Mouse (Mus musculus): Measurements from ENCODE around the gene Dnah12. TPM values are rescaled to one million over a fixed set of nuclear protein-coding genes. Genes with fewer than 3 reads are reported as not detected.
"Not testable (repeated sequence)": the region's sequence is repeated elsewhere in the genome, so short reads cannot be mapped to it uniquely, and the experiment has no call there.

Dnah12 gene
- polyA plus RNA-seq, 1 experiment = not detected

DNA sequence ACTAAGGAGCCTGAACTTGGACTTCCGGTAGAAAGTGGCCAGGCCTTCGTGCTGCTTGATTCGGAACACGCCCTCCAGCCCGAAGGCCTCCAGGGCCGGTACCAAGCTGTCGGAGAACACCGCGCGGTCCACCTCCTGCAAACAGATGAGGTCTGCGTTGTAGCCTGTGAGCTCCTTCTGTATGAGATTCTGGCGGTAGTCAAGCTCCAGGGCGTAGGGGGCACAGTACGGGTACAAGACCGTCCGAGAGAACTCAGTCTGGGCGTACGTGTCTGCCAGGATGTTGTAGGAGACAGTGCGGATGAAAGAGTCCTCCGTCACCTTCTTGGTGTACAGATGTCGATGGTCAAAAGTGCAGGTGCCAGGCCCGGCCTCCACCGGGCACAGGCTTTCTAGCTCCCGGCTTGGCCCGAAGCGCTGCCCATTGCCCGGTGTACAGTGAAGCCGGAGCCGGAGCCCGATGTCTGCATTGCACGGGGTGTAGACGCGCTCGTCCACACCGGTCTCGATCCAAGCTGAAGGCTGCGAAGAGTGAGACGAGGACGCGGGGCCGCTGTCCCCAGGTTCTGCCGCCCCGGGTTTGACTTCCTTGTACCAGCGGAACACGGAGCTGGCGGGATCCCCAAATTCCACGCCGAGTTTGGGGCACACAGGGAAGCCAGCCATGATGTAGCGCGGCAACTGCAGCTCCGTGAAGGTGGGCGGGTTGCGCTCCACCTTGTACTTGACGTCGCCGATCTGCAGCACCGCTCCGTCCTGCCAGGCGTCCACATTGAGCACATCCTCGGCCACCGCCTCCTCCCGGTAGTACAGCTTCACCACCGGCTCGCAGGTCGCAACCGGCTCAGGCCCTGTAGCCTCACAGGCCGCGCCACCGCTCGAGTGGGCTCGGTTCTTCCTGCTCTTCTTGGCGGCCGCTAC is 24.4 kb upstream of the Dnah12 start:
- Histone ChIP-seq H3K4me3 (ENCODE audit: insufficient read depth, low read length) (peak overlapping the region; percentile 85), H3K4me1 (ENCODE audit: control insufficient read depth, insufficient read depth, low read length) (no peaks in the 10 kb centered on the region; the same call in 1 of the 2 replicates), H3K27ac (ENCODE audit: insufficient read depth, low read length) (0 out of 2 replicates have a peak overlapping the region, but pooled peaks have one; percentile 4)
- TF ChIP-seq POLR2A (IDR thresholded peaks at IDR 0.05; ENCODE audit: low read depth, low read length) (peak; percentile 36; the same call in 1 of the 2 replicates), CTCF (IDR thresholded peaks at IDR 0.05; ENCODE audit: borderline replicate concordance, insufficient read depth, low read length) (no peak)

DNA sequence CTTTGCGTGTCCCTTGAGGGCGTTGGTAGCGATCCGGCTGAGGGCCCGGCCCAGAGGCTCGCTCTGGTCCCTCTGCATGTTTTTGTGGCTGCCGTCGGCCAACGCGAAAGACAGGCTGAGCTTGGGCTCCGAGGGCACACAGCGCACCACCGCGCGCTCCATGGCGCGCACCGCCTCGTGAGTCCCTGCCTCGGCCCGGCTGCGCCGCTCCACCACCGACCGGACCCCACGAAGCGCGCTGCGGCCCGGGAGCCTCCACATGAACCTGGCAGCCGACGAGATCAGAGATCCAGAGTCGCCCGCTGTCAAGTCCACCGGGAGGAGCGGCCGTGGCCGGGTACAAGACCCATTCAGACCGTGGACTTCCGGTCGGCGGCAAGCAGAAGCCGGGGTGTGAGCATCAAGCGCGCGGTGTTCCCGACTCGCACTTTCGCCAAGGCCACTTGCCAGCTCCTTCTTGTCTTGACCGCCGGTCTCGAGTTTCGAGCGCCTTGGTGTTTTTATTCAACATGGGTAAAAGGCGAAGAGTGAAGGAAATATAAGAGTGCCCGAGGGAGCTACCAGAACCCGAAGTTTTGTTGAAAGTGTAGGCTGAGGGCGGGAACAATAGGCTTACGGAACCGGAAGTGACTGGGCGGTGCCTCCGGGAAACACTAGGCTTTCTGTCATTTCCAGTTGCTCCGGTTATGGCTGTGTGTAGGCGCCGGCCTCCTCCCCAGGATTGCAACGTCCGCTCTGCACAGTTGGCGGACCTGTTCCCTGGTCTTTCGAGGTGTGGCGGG is 23.6 kb upstream of the Dnah12 start, which contains the start of gene Pde12:
Gene Pde12, minus strand, starts transcription at position 592 of the 782 bp plus-strand sequence.
- H3K27ac ChIP-seq (ENCODE audit: insufficient read depth, low read length) = peak within 1 kb of the TSS; percentile 82
- H3K4me3 ChIP-seq (ENCODE audit: insufficient read depth, low read length) = peak within 1 kb of the TSS; percentile 85
- no peak for TF ChIP-seq CTCF (IDR thresholded peaks at IDR 0.05; ENCODE audit: borderline replicate concordance, insufficient read depth, low read length)
- peak; percentile 86 for TF ChIP-seq POLR2A (IDR thresholded peaks at IDR 0.05; ENCODE audit: low read depth, low read length)
- no peaks in the 10 kb centered on the region; the same call in 1 of the 2 replicates for H3K4me1 ChIP-seq (ENCODE audit: control insufficient read depth, insufficient read depth, low read length)

DNA sequence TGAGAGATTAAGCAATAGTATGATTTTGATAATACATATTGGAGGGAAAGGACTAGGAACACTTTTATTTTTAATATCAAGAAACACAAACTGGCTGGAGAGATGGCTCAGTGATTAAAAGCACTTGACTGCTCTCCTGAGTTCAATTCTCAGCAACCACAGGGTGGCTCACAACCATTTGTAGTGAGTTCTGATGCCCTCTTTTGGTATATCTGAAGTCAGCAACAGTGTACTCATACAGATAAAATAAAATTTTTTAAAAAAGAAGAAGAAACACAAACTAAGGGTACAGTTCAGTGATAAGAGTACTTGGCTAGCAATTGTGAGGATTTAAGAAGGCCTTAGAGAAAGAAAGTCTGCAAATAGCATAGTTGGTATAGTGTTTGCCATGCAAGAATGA is 22.1 kb upstream of the Dnah12 start:
- TF ChIP-seq POLR2A (IDR thresholded peaks at IDR 0.05; ENCODE audit: low read depth, low read length) (no peak), CTCF (IDR thresholded peaks at IDR 0.05; ENCODE audit: borderline replicate concordance, insufficient read depth, low read length) (no peak)
- H3K27ac ChIP-seq (ENCODE audit: insufficient read depth, low read length) = no peak overlapping the region
- H3K4me3 ChIP-seq (ENCODE audit: insufficient read depth, low read length) = no peak overlapping the region
- no peaks in the 10 kb centered on the region; the same call in 1 of the 2 replicates for H3K4me1 ChIP-seq (ENCODE audit: control insufficient read depth, insufficient read depth, low read length)

DNA sequence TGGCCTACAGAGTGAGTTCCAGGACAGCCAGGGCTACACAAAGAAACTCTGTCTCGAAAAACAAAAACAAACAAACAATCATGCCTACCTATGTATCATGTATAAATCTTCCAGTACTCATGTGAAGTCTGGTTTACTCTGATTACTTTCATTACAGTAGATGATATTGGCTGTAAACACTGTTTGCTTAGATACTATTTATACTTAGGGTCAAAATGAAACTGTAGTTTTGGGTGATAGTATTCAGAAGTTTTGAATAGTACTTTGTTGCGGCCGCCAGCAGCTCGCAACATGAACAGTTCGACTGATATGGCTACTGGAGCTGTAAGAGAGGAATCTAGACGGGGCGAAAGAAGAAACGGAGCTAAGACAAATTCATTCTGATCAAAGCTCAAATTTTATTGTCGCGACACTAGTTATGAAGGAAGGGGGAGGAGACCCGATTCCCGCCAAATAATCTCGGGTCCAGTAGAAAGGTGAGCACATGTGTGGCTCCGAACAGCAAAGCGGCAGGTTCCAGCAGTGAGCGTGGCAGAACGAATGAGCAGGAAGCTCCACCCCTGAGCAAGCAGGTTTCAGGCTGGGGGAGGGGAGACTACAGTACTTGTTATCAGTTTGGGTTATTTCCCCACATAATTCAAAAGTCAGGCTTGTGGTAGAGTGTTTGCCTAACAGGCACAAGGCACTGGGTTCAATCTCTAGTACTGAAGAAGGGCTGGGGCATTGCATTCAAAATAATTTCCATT is 21.0 kb upstream of the Dnah12 start:
- not testable (repeated sequence) for H3K4me3 ChIP-seq (ENCODE audit: insufficient read depth, low read length); H3K27ac ChIP-seq (ENCODE audit: insufficient read depth, low read length); H3K4me1 ChIP-seq (ENCODE audit: control insufficient read depth, insufficient read depth, low read length)

DNA sequence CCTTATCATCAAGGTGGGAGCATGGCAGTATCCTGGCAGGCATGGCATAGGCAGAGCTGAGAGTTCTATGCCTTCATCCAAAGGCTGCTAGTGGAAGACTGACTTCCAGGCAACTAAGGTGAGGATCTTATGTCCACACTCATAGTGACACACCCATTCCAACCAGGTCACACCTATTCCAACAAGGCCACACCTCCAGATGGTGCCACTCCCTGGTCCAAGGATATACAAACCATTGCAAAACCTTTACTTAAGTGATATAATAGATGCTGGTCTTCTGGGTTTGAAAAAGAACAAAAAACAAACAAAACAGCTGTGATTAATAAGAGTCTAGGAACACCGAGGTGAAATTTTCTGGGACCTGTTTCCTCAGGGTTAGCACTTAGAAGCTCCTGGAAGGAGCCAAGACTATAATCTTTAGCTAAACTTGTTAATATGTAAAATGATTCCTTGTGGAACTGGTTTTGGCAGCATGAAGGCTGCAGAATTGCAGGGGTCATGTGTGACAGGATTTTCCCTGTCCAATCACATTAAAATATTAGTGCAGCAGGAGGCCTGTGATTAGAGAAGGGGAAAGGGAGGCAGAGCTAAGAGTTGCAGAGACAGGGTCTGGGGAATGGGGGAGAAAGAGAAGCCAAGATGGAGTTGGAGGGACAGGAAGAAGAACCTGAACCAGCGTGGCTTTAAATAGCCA is 18.5 kb upstream of the Dnah12 start:
- not testable (repeated sequence) for H3K27ac ChIP-seq (ENCODE audit: insufficient read depth, low read length); H3K4me1 ChIP-seq (ENCODE audit: control insufficient read depth, insufficient read depth, low read length); H3K4me3 ChIP-seq (ENCODE audit: insufficient read depth, low read length)

DNA sequence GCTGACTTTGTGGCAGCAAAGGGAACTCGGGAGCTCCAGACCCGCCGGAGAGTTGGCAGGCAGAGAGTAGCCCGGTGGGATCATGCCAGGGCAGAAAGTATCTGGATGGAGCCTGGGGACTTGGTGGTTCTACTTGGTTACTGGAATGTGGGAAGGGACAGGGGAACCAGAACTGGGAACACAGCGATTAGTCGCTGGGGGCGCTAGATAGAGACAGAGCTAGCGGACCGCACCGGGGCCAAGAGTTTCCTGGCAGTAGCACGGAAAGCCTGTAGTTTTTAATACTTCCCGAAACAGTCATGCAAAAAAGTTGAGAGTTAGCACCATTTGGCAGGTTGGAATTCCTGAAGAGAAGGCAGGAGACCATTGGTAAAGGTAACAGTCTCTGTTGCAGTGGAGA is 17.7 kb upstream of the Dnah12 start:
- H3K4me3 ChIP-seq (ENCODE audit: insufficient read depth, low read length) = no peak overlapping the region
- H3K27ac ChIP-seq (ENCODE audit: insufficient read depth, low read length) = no peak overlapping the region
- H3K4me1 ChIP-seq (ENCODE audit: control insufficient read depth, insufficient read depth, low read length) = no peaks in the 10 kb centered on the region
- no peak for TF ChIP-seq POLR2A (IDR thresholded peaks at IDR 0.05; ENCODE audit: low read depth, low read length)
- TF ChIP-seq CTCF (IDR thresholded peaks at IDR 0.05; ENCODE audit: borderline replicate concordance, insufficient read depth, low read length) = no peak

DNA sequence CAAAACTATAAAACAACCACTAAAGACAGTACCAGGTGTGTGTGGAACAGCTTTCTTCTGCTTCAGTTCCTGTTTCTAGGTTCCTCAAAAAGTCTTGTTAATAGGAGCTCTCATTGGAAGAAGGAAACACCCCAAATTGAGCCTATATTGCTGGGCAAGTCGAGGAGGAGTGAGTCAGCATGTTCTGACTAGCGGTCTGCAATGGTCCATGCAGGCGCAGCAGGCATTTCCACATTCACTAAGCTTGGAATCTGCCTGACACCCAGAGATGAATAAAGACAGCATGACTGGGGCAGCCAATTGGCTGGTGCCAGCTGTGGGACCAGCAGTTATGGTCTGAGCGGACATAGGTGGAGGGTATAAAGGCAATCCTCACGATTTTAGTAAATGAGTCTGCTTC is 17.3 kb upstream of the Dnah12 start:
- Histone ChIP-seq H3K4me1 (ENCODE audit: control insufficient read depth, insufficient read depth, low read length) (no peaks in the 10 kb centered on the region), H3K4me3 (ENCODE audit: insufficient read depth, low read length) (no peak overlapping the region), H3K27ac (ENCODE audit: insufficient read depth, low read length) (no peak overlapping the region)
- no peak for TF ChIP-seq POLR2A (IDR thresholded peaks at IDR 0.05; ENCODE audit: low read depth, low read length)
- no peak for TF ChIP-seq CTCF (IDR thresholded peaks at IDR 0.05; ENCODE audit: borderline replicate concordance, insufficient read depth, low read length)

DNA sequence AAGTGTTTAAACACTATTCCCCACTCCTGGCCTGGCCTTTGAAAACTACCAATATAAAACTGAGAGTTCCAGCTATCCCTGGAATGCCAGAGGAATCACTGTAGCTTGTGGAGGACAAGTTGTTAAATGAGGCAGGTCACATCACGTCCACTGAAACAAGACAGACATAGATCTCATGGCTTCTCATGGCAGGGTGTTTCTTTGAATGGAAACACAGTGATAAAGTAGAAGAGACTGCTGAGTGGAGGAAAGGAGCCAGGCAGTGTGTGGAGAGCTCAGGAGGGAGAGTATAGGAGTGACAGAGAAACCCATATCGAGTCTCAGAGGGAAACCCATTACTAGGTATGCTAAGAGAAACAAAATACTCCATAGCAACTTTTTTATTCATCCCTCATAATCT is 2.3 kb upstream of the Dnah12 start:
- Histone ChIP-seq H3K4me1 (ENCODE audit: control insufficient read depth, insufficient read depth, low read length) (no peaks in the 10 kb centered on the region), H3K27ac (ENCODE audit: insufficient read depth, low read length) (no peak overlapping the region), H3K4me3 (ENCODE audit: insufficient read depth, low read length) (no peak overlapping the region)
- no peak for TF ChIP-seq CTCF (IDR thresholded peaks at IDR 0.05; ENCODE audit: borderline replicate concordance, insufficient read depth, low read length)
- TF ChIP-seq POLR2A (IDR thresholded peaks at IDR 0.05; ENCODE audit: low read depth, low read length) = no peak

DNA sequence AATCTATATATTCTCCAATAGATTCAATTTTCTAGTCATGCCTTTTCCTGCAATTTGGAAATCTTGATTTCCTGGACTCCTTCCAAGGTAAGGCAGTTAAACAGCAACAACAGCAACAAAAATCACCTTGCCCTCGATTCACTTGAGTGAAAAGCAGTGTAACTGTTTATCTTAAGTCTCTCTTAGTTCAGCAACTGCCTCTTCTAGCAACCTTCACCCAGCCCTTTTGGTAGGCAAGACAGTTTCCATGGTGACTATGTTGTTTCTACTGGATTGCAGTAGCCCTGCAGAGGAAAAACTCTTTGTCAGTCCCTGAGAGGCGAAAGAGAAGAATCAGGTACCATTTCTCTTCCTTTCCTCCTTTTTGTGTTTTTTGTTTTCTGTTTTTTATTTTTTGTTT is 1.7 kb upstream of the Dnah12 start:
- Histone ChIP-seq H3K4me3 (ENCODE audit: insufficient read depth, low read length) (no peak overlapping the region), H3K27ac (ENCODE audit: insufficient read depth, low read length) (no peak overlapping the region), H3K4me1 (ENCODE audit: control insufficient read depth, insufficient read depth, low read length) (no peaks in the 10 kb centered on the region)
- no peak for TF ChIP-seq POLR2A (IDR thresholded peaks at IDR 0.05; ENCODE audit: low read depth, low read length)
- TF ChIP-seq CTCF (IDR thresholded peaks at IDR 0.05; ENCODE audit: borderline replicate concordance, insufficient read depth, low read length) = no peak
